Mouse (Mus musculus): ENCODE measurements around the gene Hemk1. TPM values are rescaled to one million over a fixed set of nuclear protein-coding genes. Genes with fewer than 3 reads are reported as not detected.

The Hemk1 gene
- polyA plus RNA-seq, 1 experiment from 2014 or later, result 11.1 TPM

DNA sequence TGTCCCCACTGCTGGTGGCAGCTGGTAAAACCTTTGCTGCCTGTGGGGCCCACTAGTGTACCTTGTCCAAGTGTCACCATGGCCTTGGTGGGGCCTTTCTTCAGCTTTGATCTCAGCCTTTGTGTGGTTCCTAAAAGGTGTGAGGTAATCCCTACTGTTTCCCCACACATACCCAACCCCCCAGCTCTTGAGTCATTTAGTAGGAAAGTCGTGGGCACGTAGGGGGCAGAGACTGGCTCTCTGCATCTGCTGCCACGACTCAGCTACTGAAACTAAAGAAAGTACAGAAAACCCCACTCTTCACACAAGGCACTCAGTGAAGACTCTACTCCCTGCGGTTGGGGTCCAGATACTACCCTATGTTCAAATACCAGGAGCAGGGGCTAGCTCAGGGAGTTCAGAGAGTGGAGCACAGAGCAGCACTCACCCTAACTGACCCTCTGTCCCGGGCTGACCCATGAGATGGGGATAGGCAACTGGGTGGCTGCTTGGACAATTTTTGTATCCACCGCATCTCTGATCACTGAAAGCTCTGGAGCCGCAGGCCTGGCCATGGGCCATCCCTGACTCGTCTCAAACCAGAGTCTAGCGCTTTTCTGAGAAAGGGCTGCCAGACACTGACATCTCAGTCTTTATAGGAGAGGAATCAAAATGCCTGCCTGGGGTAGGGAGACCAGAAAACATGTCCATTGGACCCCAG, 34.9 kb downstream of the Hemk1 start:
- ATAC-seq (ENCODE audit: insufficient read depth, low FRiP score, low TSS enrichment), result no peak
- Histone ChIP-seq H3K4me2 (ENCODE audit: low read depth) (no peak overlapping the region), H3K9ac (ENCODE audit: low read length) (no peak overlapping the region), H3K27me3 (ENCODE audit: control insufficient read depth, insufficient read depth, low read length) (no peaks in the 10 kb centered on the region), H3K9me3 (ENCODE audit: control insufficient read depth, low read length) (no peaks in the 10 kb centered on the region), H3K27ac (ENCODE audit: low read depth, low read length) (no peak overlapping the region), H3K36me3 (ENCODE audit: control insufficient read depth, insufficient read depth, low read length) (no peaks in the 10 kb centered on the region), H3K4me1 (ENCODE audit: control insufficient read depth, insufficient read depth, low read length) (no peaks in the 10 kb centered on the region), H3K4me3 (ENCODE audit: low read depth, low read length) (no peak overlapping the region)
- 82% methylated on average over 9 of the region's 9 CpGs for WGBS
- no peak for DNase-seq (ENCODE audit: low spot score)

DNA sequence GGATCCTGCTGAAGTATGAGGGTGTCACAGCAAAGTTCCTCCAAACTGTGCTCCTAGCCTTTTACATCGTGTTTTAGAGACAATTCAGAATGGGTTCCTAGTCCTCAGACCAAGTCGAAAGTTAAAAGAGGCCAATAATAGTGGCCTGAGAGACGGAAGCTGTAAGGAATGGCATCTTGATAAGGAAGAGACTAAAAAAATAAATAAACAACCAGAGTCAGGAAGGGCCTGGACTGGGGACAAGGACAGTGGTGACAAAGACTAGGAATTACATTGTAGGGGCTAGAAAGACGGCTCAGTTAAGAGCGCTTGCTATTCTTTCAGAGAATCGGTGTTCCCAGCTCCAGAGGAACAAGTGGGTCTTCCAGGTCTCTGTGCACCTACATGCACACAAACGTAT, 35.6 kb downstream of the Hemk1 start:
- ATAC-seq (ENCODE audit: insufficient read depth, low FRiP score, low TSS enrichment), result no peak
- Histone ChIP-seq H3K9ac (ENCODE audit: low read length) (no peak overlapping the region), H3K4me3 (ENCODE audit: low read depth, low read length) (no peak overlapping the region), H3K4me2 (ENCODE audit: low read depth) (no peak overlapping the region), H3K4me1 (ENCODE audit: control insufficient read depth, insufficient read depth, low read length) (no peaks in the 10 kb centered on the region), H3K27me3 (ENCODE audit: control insufficient read depth, insufficient read depth, low read length) (no peaks in the 10 kb centered on the region), H3K36me3 (ENCODE audit: control insufficient read depth, insufficient read depth, low read length) (no peaks in the 10 kb centered on the region), H3K9me3 (ENCODE audit: control insufficient read depth, low read length) (no peaks in the 10 kb centered on the region), H3K27ac (ENCODE audit: low read depth, low read length) (no peak overlapping the region)
- 82% methylated on average over 7 of the region's 7 CpGs for WGBS
- no peak for DNase-seq (ENCODE audit: low spot score)

DNA sequence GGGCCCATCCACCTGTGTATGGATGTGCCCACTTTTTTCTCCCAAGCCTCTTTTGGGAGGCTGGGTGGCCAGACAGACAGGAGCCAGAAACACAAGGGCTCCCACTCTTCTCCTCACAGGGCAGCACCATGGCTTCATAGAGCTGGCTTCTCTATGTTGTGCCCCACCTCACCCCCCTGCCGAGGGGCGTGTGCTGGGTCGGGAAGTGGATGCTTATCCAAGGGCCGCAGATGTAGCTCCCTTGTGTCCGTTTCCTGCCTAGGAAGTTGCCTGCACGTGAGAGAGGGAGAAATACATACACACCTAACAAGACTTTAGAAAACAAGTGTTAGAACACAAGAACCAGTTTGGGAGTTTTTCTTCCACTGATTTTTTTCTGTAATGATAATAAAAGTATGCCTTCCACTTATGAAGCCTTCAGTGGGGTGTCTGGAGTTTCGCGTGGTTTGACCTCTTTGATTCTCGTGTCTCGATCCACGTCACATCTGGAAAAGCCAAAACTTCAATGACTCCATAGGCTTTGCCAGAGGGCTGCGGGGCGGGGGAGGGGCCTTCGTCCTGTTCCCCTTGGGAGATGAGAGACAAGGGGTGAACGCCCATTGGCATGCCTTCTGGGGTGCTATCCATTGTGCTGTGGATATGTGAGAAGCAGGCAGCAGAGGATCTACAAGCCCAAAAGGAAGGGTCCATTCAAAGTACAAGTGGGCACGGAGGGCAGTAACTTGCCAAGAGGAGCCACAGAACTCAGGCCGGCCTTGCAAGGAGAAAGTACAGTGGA, 36.4 kb downstream of the Hemk1 start:
- no peaks in the 10 kb centered on the region for H3K27me3 ChIP-seq (ENCODE audit: control insufficient read depth, insufficient read depth, low read length)
- ATAC-seq (ENCODE audit: insufficient read depth, low FRiP score, low TSS enrichment) (no peak), DNase-seq (ENCODE audit: low spot score) (no peak)
- H3K9ac ChIP-seq (ENCODE audit: low read length), result no peak overlapping the region
- WGBS, result 84% methylated on average over 17 of the region's 17 CpGs
- H3K4me3 ChIP-seq (ENCODE audit: low read depth, low read length), result no peak overlapping the region
- no peak overlapping the region for H3K4me2 ChIP-seq (ENCODE audit: low read depth)
- peaks cover 6% of the 10 kb centered on the region; the same call in 1 of the 2 replicates for H3K4me1 ChIP-seq (ENCODE audit: control insufficient read depth, insufficient read depth, low read length)
- H3K9me3 ChIP-seq (ENCODE audit: control insufficient read depth, low read length), result no peaks in the 10 kb centered on the region
- H3K27ac ChIP-seq (ENCODE audit: low read depth, low read length), result no peak overlapping the region
- no peaks in the 10 kb centered on the region for H3K36me3 ChIP-seq (ENCODE audit: control insufficient read depth, insufficient read depth, low read length)

DNA sequence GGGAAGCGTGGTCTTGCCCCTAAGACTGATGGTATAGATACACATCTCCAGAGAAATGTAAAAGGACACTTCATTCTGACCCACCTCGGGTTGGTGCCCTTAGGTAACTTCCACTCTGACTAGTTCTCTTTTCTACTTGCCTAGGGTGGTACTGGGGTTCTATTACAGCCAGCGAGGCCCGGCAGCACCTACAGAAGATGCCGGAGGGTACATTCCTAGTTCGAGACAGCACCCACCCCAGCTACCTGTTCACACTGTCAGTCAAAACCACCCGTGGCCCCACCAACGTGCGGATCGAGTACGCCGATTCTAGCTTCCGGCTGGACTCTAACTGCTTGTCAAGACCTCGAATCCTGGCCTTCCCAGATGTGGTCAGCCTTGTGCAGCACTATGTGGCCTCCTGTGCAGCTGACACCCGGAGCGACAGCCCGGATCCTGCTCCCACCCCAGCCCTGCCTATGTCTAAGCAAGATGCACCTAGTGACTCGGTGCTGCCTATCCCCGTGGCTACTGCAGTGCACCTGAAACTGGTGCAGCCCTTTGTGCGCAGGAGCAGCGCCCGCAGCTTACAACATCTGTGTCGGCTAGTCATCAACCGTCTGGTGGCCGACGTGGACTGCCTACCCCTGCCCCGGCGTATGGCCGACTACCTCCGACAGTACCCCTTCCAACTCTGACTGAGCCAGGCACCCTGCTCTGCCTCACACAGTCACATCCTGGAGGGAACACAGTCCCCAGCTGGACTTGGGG, 37.8 kb downstream of the Hemk1 start:
- Histone ChIP-seq H3K4me2 (ENCODE audit: low read depth) (no peak overlapping the region), H3K27me3 (ENCODE audit: control insufficient read depth, insufficient read depth, low read length) (no peaks in the 10 kb centered on the region), H3K9me3 (ENCODE audit: control insufficient read depth, low read length) (no peaks in the 10 kb centered on the region), H3K4me1 (ENCODE audit: control insufficient read depth, insufficient read depth, low read length) (peaks cover 6% of the 10 kb centered on the region; the same call in 1 of the 2 replicates), H3K4me3 (ENCODE audit: low read depth, low read length) (no peak overlapping the region), H3K36me3 (ENCODE audit: control insufficient read depth, insufficient read depth, low read length) (no peaks in the 10 kb centered on the region), H3K9ac (ENCODE audit: low read length) (no peak overlapping the region), H3K27ac (ENCODE audit: low read depth, low read length) (no peak overlapping the region)
- 95% methylated on average over 30 of the region's 30 CpGs for WGBS
- ATAC-seq (ENCODE audit: insufficient read depth, low FRiP score, low TSS enrichment), result no peak
- no peak for DNase-seq (ENCODE audit: low spot score)

DNA sequence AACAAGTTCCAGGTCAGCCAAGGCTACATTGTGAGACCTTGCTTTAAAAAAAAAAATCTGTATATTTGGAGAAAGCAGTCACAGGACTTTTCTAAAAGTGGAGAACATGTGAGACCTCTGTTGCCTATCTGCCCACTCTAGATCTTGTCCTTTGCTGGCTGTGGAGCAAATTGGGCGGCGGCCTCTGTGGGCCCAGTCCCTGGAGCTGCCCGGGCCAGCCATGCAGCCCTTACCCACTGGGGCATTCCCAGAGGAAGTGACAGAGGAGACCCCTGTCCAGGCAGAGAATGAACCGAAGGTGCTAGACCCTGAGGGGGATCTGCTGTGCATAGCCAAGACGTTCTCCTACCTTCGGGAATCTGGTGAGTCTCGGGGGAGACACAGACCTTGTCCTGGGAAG, 38.4 kb downstream of the Hemk1 start:
- Histone ChIP-seq H3K9ac (ENCODE audit: low read length) (no peak overlapping the region), H3K4me3 (ENCODE audit: low read depth, low read length) (no peak overlapping the region), H3K4me2 (ENCODE audit: low read depth) (no peak overlapping the region), H3K9me3 (ENCODE audit: control insufficient read depth, low read length) (no peaks in the 10 kb centered on the region), H3K36me3 (ENCODE audit: control insufficient read depth, insufficient read depth, low read length) (no peaks in the 10 kb centered on the region), H3K27me3 (ENCODE audit: control insufficient read depth, insufficient read depth, low read length) (no peaks in the 10 kb centered on the region), H3K4me1 (ENCODE audit: control insufficient read depth, insufficient read depth, low read length) (peaks cover 6% of the 10 kb centered on the region; the same call in 1 of the 2 replicates), H3K27ac (ENCODE audit: low read depth, low read length) (no peak overlapping the region)
- DNase-seq (ENCODE audit: low spot score), result no peak
- no peak for ATAC-seq (ENCODE audit: insufficient read depth, low FRiP score, low TSS enrichment)
- 87% methylated on average over 7 of the region's 7 CpGs for WGBS

DNA sequence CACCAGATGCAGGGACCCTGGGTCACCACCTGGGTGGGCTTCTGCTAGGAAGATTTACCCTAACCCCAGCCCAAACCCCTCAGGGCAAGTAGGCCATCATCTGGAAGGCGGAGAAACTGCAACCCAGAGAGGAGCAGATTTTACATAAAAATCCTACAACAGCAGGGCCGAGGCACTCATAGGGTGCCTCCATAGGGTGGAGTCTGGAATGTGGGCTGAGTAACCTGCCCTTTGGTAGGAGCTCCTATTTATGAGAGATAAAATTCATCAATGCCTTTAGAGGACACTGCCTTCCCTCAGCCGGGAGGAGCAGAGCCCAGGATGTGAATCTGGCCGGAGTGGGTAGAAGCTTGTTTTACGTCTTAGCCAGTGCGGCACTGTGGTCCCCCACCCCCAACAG, 39.3 kb downstream of the Hemk1 start:
- no peak for DNase-seq (ENCODE audit: low spot score)
- Histone ChIP-seq H3K9me3 (ENCODE audit: control insufficient read depth, low read length) (no peaks in the 10 kb centered on the region), H3K4me3 (ENCODE audit: low read depth, low read length) (no peak overlapping the region), H3K36me3 (ENCODE audit: control insufficient read depth, insufficient read depth, low read length) (no peaks in the 10 kb centered on the region), H3K4me1 (ENCODE audit: control insufficient read depth, insufficient read depth, low read length) (peaks cover 6% of the 10 kb centered on the region; the same call in 1 of the 2 replicates), H3K27ac (ENCODE audit: low read depth, low read length) (no peak overlapping the region), H3K9ac (ENCODE audit: low read length) (no peak overlapping the region), H3K27me3 (ENCODE audit: control insufficient read depth, insufficient read depth, low read length) (no peaks in the 10 kb centered on the region), H3K4me2 (ENCODE audit: low read depth) (no peak overlapping the region)
- WGBS, result 88% methylated on average over 6 of the region's 6 CpGs
- no peak for ATAC-seq (ENCODE audit: insufficient read depth, low FRiP score, low TSS enrichment)

DNA sequence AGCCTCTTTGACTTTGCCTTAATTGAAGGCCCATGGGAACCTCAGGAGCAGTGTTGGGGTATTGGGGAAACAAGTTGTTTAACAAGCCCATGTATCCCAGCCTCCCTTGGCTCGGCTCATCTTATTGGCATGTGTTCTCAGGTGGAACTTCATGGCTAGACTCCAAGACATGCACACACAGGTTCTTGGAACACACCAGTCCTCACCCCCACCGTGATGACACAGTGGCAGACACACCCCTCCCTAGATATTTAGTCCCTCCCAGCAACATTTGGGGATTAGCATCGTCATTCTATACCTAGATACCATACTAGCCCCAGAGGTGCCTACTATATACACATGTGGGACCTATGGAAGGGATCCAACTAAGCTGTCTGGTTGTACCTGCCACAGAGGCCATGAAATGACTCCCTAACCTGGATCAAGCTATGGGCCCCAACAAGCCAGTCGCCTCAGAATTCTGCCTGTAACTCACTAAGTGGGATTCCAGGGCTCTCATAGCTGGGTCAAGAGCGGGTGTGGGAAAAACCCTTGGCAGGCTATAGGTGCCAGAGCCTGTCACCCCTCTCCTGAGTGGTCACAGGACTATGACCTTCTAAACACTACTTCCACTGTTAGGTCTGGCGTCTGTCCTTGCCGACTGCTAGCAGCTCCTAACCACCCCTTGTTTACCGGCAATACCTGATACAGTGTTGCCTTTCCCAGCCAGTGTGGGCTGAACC, 39.9 kb downstream of the Hemk1 start:
- peaks cover 6% of the 10 kb centered on the region; the same call in 1 of the 2 replicates for H3K4me1 ChIP-seq (ENCODE audit: control insufficient read depth, insufficient read depth, low read length)
- H3K36me3 ChIP-seq (ENCODE audit: control insufficient read depth, insufficient read depth, low read length), result no peaks in the 10 kb centered on the region
- H3K9ac ChIP-seq (ENCODE audit: low read length), result no peak overlapping the region
- no peak overlapping the region for H3K4me3 ChIP-seq (ENCODE audit: low read depth, low read length)
- H3K27ac ChIP-seq (ENCODE audit: low read depth, low read length), result no peak overlapping the region
- no peaks in the 10 kb centered on the region for H3K27me3 ChIP-seq (ENCODE audit: control insufficient read depth, insufficient read depth, low read length)
- WGBS, result 92% methylated on average over 8 of the region's 8 CpGs
- ATAC-seq (ENCODE audit: insufficient read depth, low FRiP score, low TSS enrichment) (no peak), DNase-seq (ENCODE audit: low spot score) (no peak)
- no peaks in the 10 kb centered on the region for H3K9me3 ChIP-seq (ENCODE audit: control insufficient read depth, low read length)
- H3K4me2 ChIP-seq (ENCODE audit: low read depth), result no peak overlapping the region; the same call in 1 of the 2 replicates

DNA sequence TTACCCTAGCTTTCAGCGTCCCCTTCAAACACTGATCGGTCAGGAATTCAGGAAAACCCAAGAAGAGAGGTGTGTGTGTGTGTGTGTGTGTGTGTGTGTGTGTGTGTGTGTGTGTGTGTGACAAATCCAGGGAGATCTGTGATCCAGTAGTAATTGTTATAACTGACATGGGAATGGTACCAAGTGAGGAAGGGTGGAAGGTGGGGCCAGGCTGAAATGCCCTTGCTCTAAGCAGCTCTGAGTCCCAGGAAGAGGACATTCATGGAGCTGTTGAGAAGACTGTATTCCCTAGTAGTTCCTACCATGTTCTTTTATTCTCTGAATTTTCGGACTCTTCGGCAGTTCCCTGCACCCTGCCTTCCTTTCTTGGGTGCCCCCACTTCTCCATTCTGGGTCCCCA, 40.5 kb downstream of the Hemk1 start:
- DNase-seq (ENCODE audit: low spot score) (no peak), ATAC-seq (ENCODE audit: insufficient read depth, low FRiP score, low TSS enrichment) (no peak)
- Histone ChIP-seq H3K4me2 (ENCODE audit: low read depth) (peak overlapping the region; percentile 90), H3K4me1 (ENCODE audit: control insufficient read depth, insufficient read depth, low read length) (peaks cover 6% of the 10 kb centered on the region; the same call in 1 of the 2 replicates), H3K4me3 (ENCODE audit: low read depth, low read length) (peak overlapping the region; percentile 59; the same call in 1 of the 2 replicates), H3K27me3 (ENCODE audit: control insufficient read depth, insufficient read depth, low read length) (no peaks in the 10 kb centered on the region), H3K27ac (ENCODE audit: low read depth, low read length) (no peak overlapping the region), H3K36me3 (ENCODE audit: control insufficient read depth, insufficient read depth, low read length) (no peaks in the 10 kb centered on the region), H3K9me3 (ENCODE audit: control insufficient read depth, low read length) (no peaks in the 10 kb centered on the region), H3K9ac (ENCODE audit: low read length) (no peak overlapping the region)
- WGBS, result 88% methylated on average over 4 of the region's 4 CpGs

All from neural tube, embryonic 11.5 days (tissue).